Mouse (Mus musculus) adrenal gland, postnatal 14 days (tissue): ENCODE results near the gene Zfp40. TPM values are rescaled to one million over a fixed set of nuclear protein-coding genes. Genes with fewer than 3 reads are reported as not detected.

Source experiments
- DNase-seq: peaks from one replicate; pipeline ENCODE4 v3.0.0; 2021; ENCODE audit warnings: mixed read lengths
- long read RNA-seq, 2 experiments: library from polyadenylated mRNA; stranded (forward); transcript quantifications; one replicate each; pipeline ENCODE4 v2.0.0; 2021
- total RNA-seq: library from RNA; stranded (reverse); gene quantifications from 2 replicates; pipeline ENCODE4 v1.2.3, GENCODE M21; 2021

The Zfp40 gene
- 9.1 and 10.7 TPM in 2 replicates for total RNA-seq
- long read RNA-seq, experiment 1, full-length matches to known transcripts = 1 of 2 reads
- long read RNA-seq, experiment 1, partial matches to known transcripts = 0 of 2 reads
- long read RNA-seq, experiment 1, other reads (novel, unspliced or antisense) = 1 of 2 reads
- long read RNA-seq, experiment 2, full-length matches to known transcripts = 1 of 2 reads
- long read RNA-seq, experiment 2, partial matches to known transcripts = 0 of 2 reads
- long read RNA-seq, experiment 2, other reads (novel, unspliced or antisense) = 1 of 2 reads

DNA sequence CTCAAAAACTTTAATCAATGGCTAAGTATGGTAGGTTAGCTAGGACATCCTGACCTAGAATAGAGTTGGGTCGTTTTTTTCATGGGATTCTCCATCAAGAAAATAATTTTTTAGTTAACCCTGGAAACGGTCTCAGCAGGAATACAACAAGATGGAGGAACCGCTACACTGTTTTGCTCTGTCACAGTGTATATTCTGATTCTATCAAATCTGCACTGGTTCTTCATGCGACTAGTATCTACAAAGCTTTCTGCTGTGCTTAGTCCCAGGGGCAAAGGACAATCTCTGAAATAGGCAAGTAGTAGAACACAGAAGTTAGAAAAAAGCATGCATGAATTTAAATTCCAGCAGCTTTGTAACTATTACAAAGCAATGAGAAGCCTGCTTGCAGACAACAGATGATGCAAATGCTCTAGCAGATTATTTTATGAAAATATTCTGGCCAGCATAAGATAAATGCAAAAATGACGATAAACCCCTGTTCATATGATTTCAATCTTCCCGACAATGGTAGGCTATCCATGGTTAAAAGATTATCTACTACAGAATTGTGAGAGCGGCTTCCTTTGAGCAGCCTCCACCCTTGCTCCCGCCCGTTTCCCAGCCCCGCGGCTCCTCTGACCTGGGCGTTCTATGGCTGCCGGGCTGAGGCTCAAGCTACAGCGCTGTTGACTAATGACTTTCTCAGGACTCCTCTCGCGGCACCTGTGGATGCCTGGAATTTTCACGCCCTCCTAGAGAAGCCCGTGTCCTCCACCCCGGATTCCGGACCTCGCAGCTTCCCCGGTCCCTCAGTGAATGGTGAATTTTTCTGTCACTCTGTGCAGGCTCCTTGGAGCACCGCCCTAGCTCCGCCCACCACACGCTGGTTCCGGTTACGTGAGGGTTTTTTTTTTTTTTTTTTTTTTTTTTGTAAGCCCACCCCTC, at the start of gene Zfp40:
Zfp40 (minus strand) TSS at position 800 of the 927 bp plus-strand sequence.
- peak; percentile 95 for DNase-seq

GRCm38 (mm10) chr17:23218320-23218719, 25.3 kb upstream of the Zfp40 start:
- no peak for DNase-seq

- peak; percentile 20 for DNase-seq
These were observed 6.8 kb upstream of the Zfp40 start for GRCm38 (mm10) chr17:23199856-23200255.

GRCm38 (mm10) chr17:23193441-23193840, 389 bp upstream of the Zfp40 start:
- peak; percentile 57 for DNase-seq

DNA sequence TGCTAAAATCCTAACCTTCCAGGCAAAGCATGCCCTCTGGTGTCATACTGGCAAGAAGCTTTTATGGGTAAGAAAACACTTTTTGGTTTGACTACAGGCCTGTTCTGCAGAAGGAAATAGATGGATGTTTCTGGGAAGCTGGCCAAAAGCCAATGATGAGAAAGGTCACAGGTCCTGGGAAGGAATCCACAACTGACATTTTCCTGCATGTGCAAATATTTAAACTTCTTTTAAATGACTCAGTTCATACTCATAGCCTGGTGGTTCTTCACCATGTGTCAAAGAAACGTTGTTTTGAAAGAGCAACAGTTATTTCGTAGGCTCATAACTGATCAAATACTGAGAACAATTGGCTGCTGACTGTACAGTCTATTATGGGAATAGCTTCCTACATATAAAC, 5.4 kb downstream of the Zfp40 start:
- DNase-seq = peak; percentile 63

Other genes with a start within 250 kb of the Zfp40 start
- gene Vmn2r-ps130, start 132.1 kb downstream of the Zfp40 start, total RNA-seq = not detected in 2 replicates
- gene Vmn2r114, start 119.3 kb upstream of the Zfp40 start, total RNA-seq = not detected in 2 replicates
- not detected in 2 replicates for gene Vmn2r115, start 150.5 kb upstream of the Zfp40 start, total RNA-seq
- gene Vmn2r116, start 191.4 kb upstream of the Zfp40 start, total RNA-seq = not detected in 2 replicates